Mouse (Mus musculus): ENCODE measurements around the gene BC025920.
"Not testable (repeated sequence)": the region's sequence is repeated elsewhere in the genome, so short reads cannot be mapped to it uniquely, and the experiment has no call there.

BC025920 gene

GRCm38 (mm10) chr10:81604019-81604967 is 1.8 kb upstream of the BC025920 start:
- DNase-seq (ENCODE audit: low spot score), result no peak

- peak; percentile 84 for DNase-seq (ENCODE audit: low spot score)
Measured at GRCm38 (mm10) chr10:81604968-81605665, 953 bp upstream of the BC025920 start.

DNA sequence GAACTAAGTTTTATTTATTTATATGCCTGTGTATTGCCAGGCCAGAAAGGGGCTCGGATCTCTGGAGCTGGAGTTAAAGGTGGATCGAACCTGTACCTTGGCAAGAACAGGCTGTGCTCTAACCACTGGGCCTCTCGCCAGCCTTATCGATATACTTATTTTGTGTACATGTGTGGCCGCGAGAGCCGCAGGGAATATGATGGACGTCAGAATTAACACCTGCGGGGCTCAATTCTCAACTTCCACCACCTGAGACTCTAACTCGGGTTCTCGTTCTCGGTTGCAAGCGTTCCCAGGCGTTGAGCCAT is 450 bp upstream of the BC025920 start:
- no peak for DNase-seq (ENCODE audit: low spot score)

GRCm38 (mm10) chr10:81608308-81608707 is 2.2 kb downstream of the BC025920 start:
- no peak for DNase-seq (ENCODE audit: low spot score)

DNA sequence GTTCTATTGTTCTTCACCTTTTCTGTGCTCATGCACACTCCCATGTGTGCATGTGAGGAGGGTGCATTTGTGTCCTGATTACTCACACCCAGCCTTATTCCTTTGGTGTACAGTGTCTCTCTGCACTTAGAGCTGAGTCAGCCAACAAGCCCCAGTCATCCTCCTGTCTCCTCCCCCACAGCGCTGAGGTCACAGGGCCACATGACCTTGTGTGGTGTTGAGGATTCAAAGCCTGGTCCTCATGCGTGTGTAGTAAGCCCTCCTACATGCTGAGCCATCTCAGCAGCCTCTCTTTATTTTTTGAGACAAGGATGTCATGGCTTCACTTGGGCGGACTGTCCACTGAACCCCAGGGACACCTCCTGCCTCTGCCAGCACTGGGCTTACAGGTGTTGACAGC is 6.7 kb downstream of the BC025920 start:
- no peak for DNase-seq (ENCODE audit: low spot score)

GRCm38 (mm10) chr10:81615486-81615885 is 9.4 kb downstream of the BC025920 start:
- no peak for DNase-seq (ENCODE audit: low spot score)

DNA sequence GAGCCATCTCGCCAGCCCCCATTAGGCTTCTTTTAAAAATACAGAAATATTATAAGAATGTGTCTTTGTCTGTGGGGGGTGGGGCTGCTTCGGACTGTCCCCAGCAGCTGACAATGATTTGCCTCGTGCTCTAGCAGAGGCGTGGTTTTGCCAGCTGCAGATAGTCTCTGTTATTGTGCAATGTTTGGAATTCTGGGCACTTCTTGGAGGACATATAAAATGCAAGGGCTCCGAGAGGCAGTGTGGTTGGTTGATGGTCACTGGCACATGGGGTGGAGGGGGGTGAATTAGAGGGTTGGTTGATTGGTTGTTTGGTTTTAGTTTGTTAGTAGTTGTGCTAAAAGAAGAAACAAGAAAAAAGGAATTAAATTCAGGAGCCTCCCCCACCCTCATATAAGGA is 13.9 kb downstream of the BC025920 start:
- DNase-seq (ENCODE audit: low spot score), result no peak

DNA sequence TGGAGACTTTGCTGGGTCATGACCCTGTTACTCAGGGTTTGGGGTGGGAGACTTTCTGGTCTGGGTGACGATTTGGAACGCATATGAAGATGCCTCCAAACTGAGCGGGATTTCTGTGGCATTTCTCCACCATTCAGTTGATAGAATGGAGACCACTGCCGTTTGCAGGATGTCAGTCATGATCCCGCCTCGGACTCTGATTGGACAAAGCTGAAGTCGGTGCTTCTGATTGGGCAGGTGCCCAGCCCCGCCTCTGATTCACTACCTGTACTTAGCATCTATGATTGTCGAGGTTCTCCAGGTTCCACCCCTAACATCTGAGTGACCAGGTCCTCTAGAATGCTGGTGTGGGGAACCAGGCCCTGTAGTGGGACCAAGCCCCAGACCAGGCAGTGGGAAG is 14.7 kb downstream of the BC025920 start:
- DNase-seq (ENCODE audit: low spot score), result no peak

DNA sequence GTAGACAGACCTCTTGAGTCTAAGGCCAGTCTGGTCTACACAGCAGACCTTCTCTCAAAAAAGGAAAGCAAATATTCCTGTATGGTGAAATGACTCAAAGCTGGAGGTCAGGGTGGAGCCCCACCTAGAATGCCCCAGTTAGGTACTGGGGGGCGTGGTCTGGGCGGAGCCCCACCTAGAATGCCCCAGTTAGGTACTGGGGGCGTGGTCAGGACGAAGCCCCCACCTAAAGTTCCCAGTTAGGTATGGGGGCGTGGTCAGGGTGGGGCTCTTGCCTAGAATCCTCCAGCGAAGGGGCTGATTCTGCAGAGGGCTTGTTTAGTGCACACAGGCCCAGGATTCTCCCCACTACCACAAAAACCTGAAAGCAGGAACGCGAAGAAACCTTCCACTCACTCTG is 17.4 kb downstream of the BC025920 start:
- no peak for DNase-seq (ENCODE audit: low spot score)

DNA sequence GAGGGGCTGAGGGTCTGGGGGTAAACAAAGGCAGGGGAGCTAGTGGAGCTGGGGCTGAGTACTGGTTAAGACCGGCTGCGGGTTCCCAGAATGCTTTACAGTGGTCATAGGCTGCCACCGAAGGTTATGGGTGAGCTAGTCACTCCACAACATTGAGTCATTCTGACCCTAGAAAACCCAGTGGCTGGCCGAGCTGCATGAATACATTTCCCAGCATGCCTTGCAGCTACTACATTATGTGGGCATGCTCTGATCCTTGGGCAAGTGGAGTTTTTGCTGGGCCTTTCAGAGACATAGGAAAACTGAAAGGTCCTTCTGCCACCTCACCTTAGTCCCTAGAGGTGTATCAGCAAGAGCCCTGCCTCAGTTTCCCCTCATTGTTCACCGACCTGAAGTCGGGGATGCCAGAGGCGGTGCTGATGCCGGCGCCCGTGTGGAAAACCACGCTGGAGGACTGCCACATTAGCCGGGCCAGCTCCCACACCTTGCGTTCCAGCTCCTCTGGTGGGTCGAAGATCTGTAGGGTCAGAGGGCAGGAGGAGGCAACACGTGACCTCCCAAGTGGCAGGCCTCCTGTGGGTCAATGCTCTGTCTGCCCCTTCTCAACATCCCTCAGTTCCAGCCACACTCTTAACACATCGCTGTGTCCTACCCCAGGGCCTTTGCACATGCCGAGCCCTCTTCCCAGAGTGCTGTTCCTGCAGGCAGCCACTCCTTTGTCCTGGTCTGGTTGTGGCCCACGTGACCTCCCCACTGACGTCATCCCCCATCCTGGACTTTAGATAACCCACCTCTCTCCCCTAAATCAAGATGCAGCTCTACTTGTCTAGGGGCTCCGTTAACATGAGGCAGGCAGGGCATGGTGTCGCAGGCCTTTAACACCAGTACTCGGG is 20.3 kb downstream of the BC025920 start:
- DNase-seq (ENCODE audit: low spot score), result no peak

- DNase-seq (ENCODE audit: low spot score), result peak; percentile 88
Measured at GRCm38 (mm10) chr10:81626994-81627835, 21.1 kb downstream of the BC025920 start, which contains the start of gene Sirt6. TSS of gene Sirt6 (minus strand) at chr10:81627797.

DNA sequence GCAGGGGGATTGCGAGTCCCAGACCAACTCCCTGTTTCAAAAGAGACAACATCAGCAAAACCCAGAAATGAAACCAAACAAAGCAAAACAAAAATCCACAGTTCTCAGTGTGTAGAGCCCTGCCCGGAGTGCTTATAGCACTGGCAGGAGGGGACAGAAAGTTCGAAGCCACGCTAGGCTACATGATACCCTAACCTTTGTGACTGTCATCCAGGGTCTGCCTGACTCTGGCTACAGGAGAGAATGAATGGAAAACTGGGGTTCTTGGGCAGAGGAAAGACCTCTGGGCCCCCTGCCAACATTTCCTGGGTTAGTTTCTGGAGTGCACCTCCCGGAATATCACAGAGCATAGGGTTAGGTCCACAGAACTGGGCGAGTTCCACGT is 21.8 kb downstream of the BC025920 start:
- DNase-seq (ENCODE audit: low spot score), result no peak

DNA sequence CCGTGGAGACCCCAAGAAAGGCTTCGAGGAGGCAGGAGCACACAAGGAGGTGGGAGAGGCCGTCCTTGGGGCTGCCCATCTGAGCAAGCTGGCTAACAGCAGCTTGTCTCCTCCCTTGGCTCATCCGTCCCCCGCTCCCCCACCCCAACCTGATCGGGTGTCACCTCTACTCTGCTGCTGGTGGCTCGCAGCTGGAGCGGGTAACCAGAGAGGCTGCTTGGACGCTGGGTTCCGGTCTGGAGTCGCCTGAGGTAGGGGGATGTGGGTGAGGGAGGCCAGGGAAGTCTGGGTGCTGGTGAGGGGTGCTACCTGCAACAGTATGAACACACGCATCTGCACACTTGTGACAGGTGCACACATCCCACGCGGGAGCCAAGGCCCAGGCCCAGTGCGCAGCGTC is 22.3 kb downstream of the BC025920 start, which contains the start of gene Ankrd24:
Gene Ankrd24 (plus strand): TSS at position 151 of the 400 bp plus-strand sequence.
- no peak for DNase-seq (ENCODE audit: low spot score)

- peak; percentile 87 for DNase-seq (ENCODE audit: low spot score)
Measured at GRCm38 (mm10) chr10:81633253-81634099, 27.4 kb downstream of the BC025920 start.

GRCm38 (mm10) chr10:81636338-81636737 is 30.3 kb downstream of the BC025920 start:
- DNase-seq (ENCODE audit: low spot score), result no peak

- DNase-seq (ENCODE audit: low spot score), result no peak
Measured at GRCm38 (mm10) chr10:81638101-81638500, 32.0 kb downstream of the BC025920 start.

- DNase-seq (ENCODE audit: low spot score), result not testable (repeated sequence)
Measured at GRCm38 (mm10) chr10:81640825-81641224, 34.8 kb downstream of the BC025920 start.

DNA sequence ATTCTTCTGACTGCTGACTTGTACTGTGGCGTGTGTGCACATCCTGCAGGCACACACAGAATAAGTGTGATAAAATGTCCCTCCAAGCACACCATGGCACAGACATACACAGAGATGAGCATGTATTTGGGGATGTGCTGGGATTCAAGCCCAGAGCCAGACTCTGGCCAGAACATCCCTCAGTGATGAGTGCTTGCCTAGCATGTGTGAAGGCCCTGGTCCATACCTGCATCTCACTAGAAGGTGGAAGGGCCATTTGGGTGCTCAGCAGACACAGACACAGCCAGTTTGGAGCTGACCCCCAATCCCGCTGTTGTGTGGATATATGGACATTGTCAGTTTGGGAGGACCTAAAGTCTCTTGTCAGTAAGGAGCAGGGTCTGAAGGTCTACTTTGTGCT is 35.5 kb downstream of the BC025920 start:
- no peak for DNase-seq (ENCODE audit: low spot score)

DNA sequence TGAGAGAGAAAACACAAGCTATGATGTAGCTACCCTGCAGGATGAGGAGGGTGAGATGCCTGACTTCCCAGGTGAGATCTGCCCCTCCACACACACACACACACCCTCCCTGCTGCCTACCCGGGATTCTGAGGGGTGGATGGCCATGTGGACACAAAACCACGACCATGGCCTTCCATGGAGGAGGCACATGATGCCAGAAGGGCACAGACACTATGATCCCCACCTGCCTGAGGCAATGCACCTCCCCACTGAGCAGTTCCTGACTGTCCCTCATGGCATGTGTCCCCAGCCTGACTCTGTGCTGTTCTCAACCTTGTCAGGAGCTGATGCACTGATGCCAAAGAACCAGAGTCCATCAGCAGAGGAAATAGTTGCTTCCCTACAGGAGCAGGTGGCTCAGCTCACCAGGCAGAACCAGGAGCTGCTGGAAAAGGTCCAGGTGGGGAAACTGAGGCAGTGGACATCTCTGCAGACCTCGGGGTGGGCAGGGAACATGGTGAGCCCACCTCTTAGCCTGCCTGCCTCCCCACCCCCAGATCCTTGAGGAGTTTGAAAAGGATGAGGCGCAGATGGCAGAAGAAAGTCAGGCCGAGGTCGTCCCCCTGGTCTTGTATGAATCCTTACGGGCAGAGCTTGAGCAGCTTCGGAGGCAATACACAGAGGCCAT is 36.0 kb downstream of the BC025920 start:
- DNase-seq (ENCODE audit: low spot score), result no peak
